Mouse (Mus musculus): ENCODE results near the gene Hapln3.

The Hapln3 gene

DNA sequence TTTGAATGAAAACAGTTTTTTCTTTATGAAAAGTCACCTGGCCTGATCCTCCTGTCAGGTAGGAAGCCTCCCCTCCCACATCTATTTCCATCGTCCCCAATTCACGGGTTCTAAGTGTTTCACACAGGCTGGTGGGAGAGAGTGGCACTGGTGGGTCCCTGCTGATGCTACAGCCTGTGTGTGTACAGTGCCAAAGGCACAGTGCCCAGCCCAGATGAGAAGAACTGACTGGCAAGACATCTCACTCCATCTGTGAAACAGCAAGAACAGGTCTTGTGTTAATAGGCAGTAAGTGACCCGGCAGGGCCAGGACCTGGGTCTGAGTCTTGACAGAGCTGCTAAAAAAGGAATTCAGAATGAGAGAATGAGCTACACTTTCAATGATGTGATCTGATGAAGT is 51.6 kb downstream of the Hapln3 start:
- DNase-seq (ENCODE audit: low spot score), result no peak

DNA sequence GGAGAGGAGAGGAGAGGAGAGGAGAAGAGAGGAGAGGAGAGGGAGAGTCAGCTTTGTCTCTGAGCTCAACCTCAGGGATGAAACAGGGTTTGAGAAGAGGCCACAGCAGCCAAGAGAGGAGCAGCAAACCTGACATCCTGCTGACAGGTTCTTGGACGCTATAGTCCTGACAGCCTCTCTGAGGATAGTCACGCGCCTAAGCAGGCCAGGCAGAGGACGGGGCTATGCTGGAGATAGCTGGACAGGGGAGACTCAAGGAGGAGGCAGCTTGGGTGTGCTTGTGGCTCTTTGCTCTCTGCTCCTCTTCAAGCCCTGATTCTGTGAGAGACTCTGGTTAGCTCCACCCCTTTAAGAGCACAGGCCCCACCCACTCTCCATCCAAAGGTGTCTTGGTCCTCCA is 62.6 kb downstream of the Hapln3 start:
- DNase-seq (ENCODE audit: low spot score), result no peak

- no peak for DNase-seq (ENCODE audit: low spot score)
Measured at GRCm38 (mm10) chr7:79067466-79067865, 63.4 kb downstream of the Hapln3 start.
